15 mouse cellular contexts compared by ENCODE assay signal in genomic region chr10:71339463-71339862, GRCm38 (mm10). TPM values are rescaled to one million over a fixed set of nuclear protein-coding genes. Genes with fewer than 3 reads are reported as not detected.
A peak's percentile ranks its signal among the peaks of the same experiment; 100 is the strongest.
DNase-seq lines count a peak whose midpoint lies in the region; ATAC-seq and TF ChIP-seq lines count a peak whose summit lies in the region.
"Had no signal": no experiment of that assay in that cellular context is flagged by ENCODE, and none has a peak within 500 bp of the region (broad histone marks: within the 10 kb centered on the region; RNA-seq: fewer than 3 reads in every experiment).

No protein-coding gene starts in this region.

- no peaks in the 10 kb centered on the region for H3K9me3 ChIP-seq in liver, embryonic 13.5 days (replicated peaks)
- H3K9me3 ChIP-seq in stomach, embryonic 15.5 days: no peaks in the 10 kb centered on the region
- H3K9me3 ChIP-seq: embryonic facial prominence, embryonic 15.5 days; forebrain, embryonic 13.5 days; hindbrain, embryonic 12.5 days; kidney, embryonic 15.5 days had no signal

- H3K4me2 ChIP-seq in liver, embryonic 13.5 days: peak overlapping the region; percentile 28
- H3K4me2 ChIP-seq in stomach, embryonic 15.5 days: no peak overlapping the region
- H3K4me2 ChIP-seq: embryonic facial prominence, embryonic 15.5 days; forebrain, embryonic 13.5 days; heart, embryonic 11.5 days; hindbrain, embryonic 12.5 days; kidney, embryonic 15.5 days had no signal

- intact Hi-C loops in gastrocnemius, adult 2 months (cut with DNase I): no loop called here
- intact Hi-C loops in gastrocnemius, postnatal 14 days (cut with DNase I; ENCODE audit: low total_unique reads): no loop called here

- H3K27ac ChIP-seq in gastrocnemius, adult 2 months: peak overlapping the region; percentile 2; the same call in 1 of the 2 replicates
- H3K27ac ChIP-seq in liver, embryonic 13.5 days: peak overlapping the region; percentile 42; the same call in 1 of the 2 replicates
- peak overlapping the region; percentile 71 for H3K27ac ChIP-seq in stomach, embryonic 15.5 days
- H3K27ac ChIP-seq: embryonic facial prominence, embryonic 15.5 days; forebrain, embryonic 13.5 days; hindbrain, embryonic 12.5 days; kidney, embryonic 15.5 days had no signal

- H3K27me3 ChIP-seq in liver, embryonic 13.5 days: no peaks in the 10 kb centered on the region
- no peaks in the 10 kb centered on the region for H3K27me3 ChIP-seq in stomach, embryonic 15.5 days (replicated peaks)
- H3K27me3 ChIP-seq: embryonic facial prominence, embryonic 15.5 days; forebrain, embryonic 13.5 days; hindbrain, embryonic 12.5 days; kidney, embryonic 15.5 days had no signal

- no peak for TF ChIP-seq CTCF in gastrocnemius, adult 2 months (IDR thresholded peaks at IDR 0.05)

- WGBS in liver, embryonic 13.5 days (ENCODE audit: insufficient replicate concordance): 37% methylated on average over 4 of the region's 4 CpGs
- WGBS in stomach, embryonic 15.5 days: 58% methylated on average over 4 of the region's 4 CpGs

- H3K4me1 ChIP-seq in liver, embryonic 13.5 days (replicated peaks): peaks cover 65% of the 10 kb centered on the region
- peaks cover 18% of the 10 kb centered on the region for H3K4me1 ChIP-seq in stomach, embryonic 15.5 days

- H3K4me3 ChIP-seq in gastrocnemius, adult 2 months: no peak overlapping the region
- no peak overlapping the region for H3K4me3 ChIP-seq in liver, embryonic 13.5 days (replicated peaks)
- H3K4me3 ChIP-seq in stomach, embryonic 15.5 days (replicated peaks): no peak overlapping the region
- H3K4me3 ChIP-seq: embryonic facial prominence, embryonic 15.5 days; forebrain, embryonic 13.5 days; hindbrain, embryonic 12.5 days; kidney, embryonic 15.5 days had no signal

- peak overlapping the region; percentile 3; the same call in 1 of the 2 replicates for H3K9ac ChIP-seq in liver, embryonic 13.5 days
- no peak overlapping the region for H3K9ac ChIP-seq in stomach, embryonic 15.5 days
- H3K9ac ChIP-seq: embryonic facial prominence, embryonic 15.5 days; forebrain, embryonic 13.5 days; hindbrain, embryonic 12.5 days; kidney, embryonic 15.5 days had no signal

- ATAC-seq in liver, embryonic 13.5 days (ENCODE audit: low read depth): no peak
- ATAC-seq in stomach, embryonic 15.5 days (ENCODE audit: insufficient read depth, low FRiP score, low read depth): no peak
- ATAC-seq: forebrain, embryonic 13.5 days had no signal

- peaks cover 23% of the 10 kb centered on the region for H3K36me3 ChIP-seq in liver, embryonic 13.5 days
- H3K36me3 ChIP-seq in stomach, embryonic 15.5 days: peaks cover 13% of the 10 kb centered on the region; the same call in 1 of the 2 replicates

- no peak for DNase-seq in gastrocnemius, adult 2 months
- no peak for DNase-seq in gastrocnemius, postnatal 14 days
- peak; percentile 23 for DNase-seq in thymus, postnatal 14 days
- no peak for DNase-seq in thymus, postnatal 36 days
- no peak for DNase-seq in liver, embryonic 13.5 days
- no peak for DNase-seq in right cerebral cortex, postnatal 25 days
- DNase-seq in cerebellum, adult 11-12 months: no peak
- DNase-seq: cerebellum, postnatal 25 days; gastrocnemius, postnatal 10 days had no signal

RNA-seq across cellular contexts. Expression of gene Cisd1, which starts 5.3 kb away (rescaled TPM):
- 100 to 1,000 TPM; 226 to 261 TPM for total RNA-seq in gastrocnemius, adult 2 months (2021)
- total RNA-seq in gastrocnemius, postnatal 14 days (2021): 100 to 1,000 TPM; 130 to 134 TPM
- polyA plus RNA-seq in liver, embryonic 13.5 days (2015; fragmentation: Nextera tagmentation; extraction: Ambion mirVana): 101 and 103 TPM in 2 replicates
- polyA plus RNA-seq in stomach, embryonic 15.5 days (2015; fragmentation: Nextera tagmentation; extraction: Ambion mirVana): 103 and 104 TPM in 2 replicates

RNA-seq across cellular contexts. Expression of gene Ipmk, which starts 8.1 kb away (rescaled TPM):
- 10 to 100 TPM; 18.1 to 20.6 TPM for total RNA-seq in gastrocnemius, adult 2 months (2021)
- 10 to 100 TPM; 10.8 to 11.8 TPM for total RNA-seq in gastrocnemius, postnatal 14 days (2021)
- 8.3 and 11.2 TPM in 2 replicates for polyA plus RNA-seq in liver, embryonic 13.5 days (2015; fragmentation: Nextera tagmentation; extraction: Ambion mirVana)
- 13.5 and 14.6 TPM in 2 replicates for polyA plus RNA-seq in stomach, embryonic 15.5 days (2015; fragmentation: Nextera tagmentation; extraction: Ambion mirVana)

RNA-seq across cellular contexts. Expression of gene Ube2d1, which starts 54.4 kb away (rescaled TPM):
- 100 to 1,000 TPM; 162 to 211 TPM for total RNA-seq in gastrocnemius, adult 2 months (2021)
- 100 to 1,000 TPM; 150 to 153 TPM for total RNA-seq in gastrocnemius, postnatal 14 days (2021)
- 7.8 and 9.8 TPM in 2 replicates for polyA plus RNA-seq in liver, embryonic 13.5 days (2015; fragmentation: Nextera tagmentation; extraction: Ambion mirVana)
- polyA plus RNA-seq in stomach, embryonic 15.5 days (2015; fragmentation: Nextera tagmentation; extraction: Ambion mirVana): 51.6 and 54.3 TPM in 2 replicates

Comparison
In these comparisons a context has a peak if more than half of its experiments do, and no peak if none do; other contexts are left out.
1. H3K27ac ChIP-seq: peak in every context shown above with its lines; median percentile 71 in stomach, embryonic 15.5 days; 42 in liver, embryonic 13.5 days; 2 in gastrocnemius, adult 2 months.